Mouse (Mus musculus): Measurements from ENCODE around the gene Zfp648. TPM values are rescaled to one million over a fixed set of nuclear protein-coding genes. Genes with fewer than 3 reads are reported as not detected.

The Zfp648 gene
- total RNA-seq, 2 experiments from 2014 or later, result not detected

DNA sequence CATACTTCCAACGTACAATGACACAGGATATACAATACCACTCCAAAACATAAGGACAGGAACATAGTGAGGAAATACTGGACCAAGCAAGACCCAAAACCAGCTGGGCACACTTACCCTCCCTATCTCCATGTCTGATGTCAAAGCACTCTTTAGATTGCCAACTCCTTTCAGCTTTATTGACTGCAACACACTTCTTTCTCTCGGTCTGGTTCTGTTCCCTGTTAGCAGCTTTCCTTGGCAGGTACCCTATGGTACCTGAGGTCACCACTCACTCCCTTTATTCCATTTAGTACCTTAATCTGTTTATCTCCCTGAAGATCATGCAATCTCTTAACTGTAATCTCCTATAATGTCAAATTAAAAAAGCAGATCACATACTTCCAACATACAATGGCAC is 19.0 kb downstream of the Zfp648 start:
- DNase-seq (ENCODE audit: low spot score), result no peak

DNA sequence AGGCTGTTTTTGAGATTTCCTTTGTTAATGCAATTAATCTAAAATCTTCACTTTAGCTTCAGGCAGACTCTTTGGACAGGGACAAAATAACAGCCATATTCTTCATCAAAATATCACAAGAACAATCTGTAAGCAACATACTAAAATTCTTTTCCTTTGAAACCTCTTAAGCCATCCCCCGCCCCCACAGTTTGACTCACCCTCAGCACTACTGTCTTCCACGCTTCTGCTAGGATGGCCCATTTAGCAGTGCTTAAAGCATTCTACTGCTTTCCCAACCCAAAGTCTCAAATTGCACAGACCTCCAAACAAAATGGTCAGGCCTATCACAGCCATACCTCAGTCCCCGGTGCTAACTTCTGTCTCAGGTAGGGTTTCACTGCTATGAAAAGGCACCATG is 19.6 kb downstream of the Zfp648 start:
- DNase-seq (ENCODE audit: low spot score), result no peak

DNA sequence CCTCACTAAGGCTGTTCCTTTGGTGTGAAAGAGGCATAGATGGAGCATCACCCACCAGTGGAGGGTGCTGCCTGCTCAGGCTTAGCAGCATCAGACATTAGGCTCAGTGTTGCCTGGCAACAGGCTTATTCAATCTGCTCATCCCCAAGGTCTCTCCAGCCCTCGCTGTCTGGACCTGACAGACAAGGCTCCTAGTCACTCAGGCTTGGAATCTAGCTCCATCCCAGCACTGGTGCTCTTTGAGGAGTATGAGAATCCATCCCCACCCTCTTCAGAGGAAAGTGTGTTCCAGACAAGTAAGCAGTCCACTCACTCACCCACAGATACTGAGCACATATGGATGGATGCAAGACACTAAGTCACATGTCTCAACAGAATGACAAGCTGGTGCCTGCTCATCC is 22.8 kb downstream of the Zfp648 start:
- DNase-seq (ENCODE audit: low spot score), result no peak

DNA sequence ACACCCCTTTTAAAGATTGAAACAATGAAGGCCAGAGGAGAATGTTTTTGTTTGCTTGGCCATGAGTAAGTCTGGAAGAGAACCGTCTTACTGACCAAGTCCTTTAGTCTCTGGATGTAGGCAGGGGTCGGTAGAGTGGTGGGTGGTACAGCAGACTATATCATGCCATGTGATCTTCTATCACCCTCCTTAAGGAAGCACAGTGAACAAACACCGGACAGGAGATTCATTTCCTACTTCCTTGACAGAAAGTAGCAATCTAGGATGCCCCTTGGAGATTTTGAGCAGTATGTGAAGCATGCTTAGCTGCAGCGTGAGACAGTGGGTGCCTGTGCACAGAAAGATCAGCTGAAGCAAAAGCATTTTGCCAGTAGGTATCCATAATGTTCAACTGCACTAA is 31.6 kb downstream of the Zfp648 start:
- DNase-seq (ENCODE audit: low spot score), result no peak

DNA sequence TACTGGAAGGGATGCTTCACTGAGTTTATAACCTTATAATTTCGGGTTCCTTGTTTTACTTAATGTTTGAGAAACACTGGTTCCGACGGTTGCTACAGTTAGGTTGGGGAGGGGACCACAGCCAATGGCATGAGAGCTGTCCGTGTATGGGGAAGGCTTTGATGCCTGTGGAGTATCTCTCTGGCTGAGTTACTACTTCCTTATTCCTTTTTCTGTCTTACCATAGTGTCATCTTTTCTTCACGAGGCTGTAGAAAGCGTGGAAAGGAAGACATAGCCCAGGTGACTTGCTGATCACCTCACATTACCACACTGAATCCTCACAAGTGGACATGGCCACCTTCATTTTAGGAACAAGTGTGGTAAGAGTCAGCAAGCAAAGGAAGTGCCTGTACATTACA is 32.0 kb downstream of the Zfp648 start:
- DNase-seq (ENCODE audit: low spot score), result no peak

DNA sequence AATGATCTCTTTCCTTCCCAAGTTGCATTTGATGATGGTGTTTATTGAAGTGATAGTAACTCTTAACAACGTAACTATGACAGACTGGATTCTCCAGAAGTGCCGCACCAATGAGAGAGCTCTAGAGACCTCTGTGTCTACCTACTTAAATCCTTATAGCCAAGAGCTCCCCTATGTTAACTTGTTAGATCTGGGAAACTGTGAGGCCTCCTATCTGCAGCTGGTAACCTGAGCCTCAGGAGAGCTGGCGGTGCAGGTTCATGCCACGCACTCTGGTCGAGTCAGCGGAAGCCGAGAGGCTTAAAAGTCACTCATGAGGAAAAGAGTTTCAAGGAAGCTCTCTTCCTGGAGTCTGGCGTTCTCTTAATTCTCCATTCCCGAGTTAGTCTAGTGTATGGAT is 33.8 kb downstream of the Zfp648 start:
- DNase-seq (ENCODE audit: low spot score), result no peak

DNA sequence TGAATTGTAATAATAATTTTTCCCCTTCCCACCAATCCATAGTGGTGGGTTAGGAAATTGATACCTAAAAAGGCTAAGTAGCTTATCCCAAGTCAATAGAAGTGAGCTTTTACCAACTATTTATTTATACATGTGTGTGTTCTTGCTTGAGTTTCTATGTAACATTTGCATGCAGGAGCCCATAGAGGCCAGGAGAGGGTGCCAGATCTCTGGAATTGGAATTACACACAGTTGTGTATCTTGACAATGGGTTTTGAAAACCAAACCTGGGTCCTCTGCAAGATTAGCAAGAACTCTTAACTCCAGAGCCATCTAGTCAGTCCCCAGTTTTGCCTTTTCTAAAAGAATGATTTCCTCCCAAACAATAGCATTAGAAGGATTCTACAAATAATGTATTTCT is 37.9 kb downstream of the Zfp648 start:
- no peak for DNase-seq (ENCODE audit: low spot score)

DNA sequence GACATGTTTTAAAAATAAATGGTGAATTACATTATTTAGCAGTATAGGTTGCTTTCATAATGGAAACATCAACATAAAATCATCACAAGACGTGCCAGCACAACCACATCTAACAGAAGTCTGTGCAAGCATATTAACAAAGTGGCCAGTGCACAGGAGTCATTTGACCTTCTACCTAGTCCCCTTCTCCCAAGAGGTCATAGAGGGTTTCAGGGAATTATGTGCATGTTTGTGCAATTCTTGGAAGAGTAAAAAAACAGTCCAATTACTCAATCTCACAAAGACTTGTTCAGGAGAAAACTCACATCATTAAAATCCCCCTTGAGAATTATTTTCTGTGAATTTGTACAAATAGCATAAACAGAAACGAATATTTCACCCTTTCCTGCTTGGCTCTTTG is 50.2 kb downstream of the Zfp648 start:
- no peak for DNase-seq (ENCODE audit: low spot score)

DNA sequence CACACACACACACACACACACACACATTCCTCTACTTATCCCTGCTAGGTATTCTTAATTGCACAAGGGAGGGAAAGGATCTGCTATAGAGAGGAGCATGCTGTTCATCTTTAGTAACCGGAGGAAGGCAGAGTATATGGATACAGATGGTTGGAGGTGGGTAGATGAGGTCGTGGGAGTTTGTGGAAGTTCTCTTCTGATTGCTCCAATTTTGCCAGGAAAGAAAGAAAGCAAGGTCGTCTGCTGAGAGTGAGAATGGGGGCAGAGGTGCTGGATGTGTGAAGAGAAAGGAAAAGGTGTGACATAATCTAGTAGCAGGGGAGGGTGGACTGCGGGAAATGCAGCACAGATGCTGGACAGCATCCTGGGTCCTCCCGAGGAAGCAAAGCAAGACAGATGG is 51.8 kb downstream of the Zfp648 start:
- no peak for DNase-seq (ENCODE audit: low spot score)

All from gastrocnemius, adult 18-20 months (tissue).